Mouse (Mus musculus) neural tube, embryonic 13.5 days (tissue): ENCODE results near the gene Rab30. TPM values are rescaled to one million over a fixed set of nuclear protein-coding genes. Genes with fewer than 3 reads are reported as not detected.

ENCODE experiments used
- ATAC-seq: fragments of 200-750 bp; cut with Nextera tagmentation; 2 replicates; pipeline ENCODE4 v1.8.0; 2017; ENCODE audit warnings: low read depth, mild to moderate bottlenecking, moderate TSS enrichment, moderate library complexity
- H3K27ac ChIP-seq: fragments of 300-500 bp; sonication (generic); replicated peaks from 2 replicates; pipeline ENCODE4 v1.5.1; 2015; ENCODE audit warnings: moderate library complexity, mild to moderate bottlenecking, inconsistent platforms
- H3K27me3 ChIP-seq: fragments of 300-500 bp; sonication (generic); 2 replicates; pipeline ENCODE4 v1.6.1; 2015; ENCODE audit warnings: mild to moderate bottlenecking, inconsistent platforms
- H3K36me3 ChIP-seq: fragments of 300-500 bp; sonication (generic); 2 replicates; pipeline ENCODE4 v1.6.1; 2015; ENCODE audit warnings: mild to moderate bottlenecking, inconsistent platforms
- H3K4me1 ChIP-seq: fragments of 300-500 bp; sonication (generic); replicated peaks from 2 replicates; pipeline ENCODE4 v1.6.1; 2015; ENCODE audit warnings: inconsistent platforms
- H3K4me2 ChIP-seq: fragments of 300-500 bp; sonication (generic); 2 replicates; pipeline ENCODE4 v1.6.1; 2015; ENCODE audit warnings: inconsistent platforms, mild to moderate bottlenecking, moderate library complexity
- H3K4me3 ChIP-seq: fragments of 300-500 bp; sonication (generic); 2 replicates; pipeline ENCODE4 v1.5.1; 2015; ENCODE audit warnings: mild to moderate bottlenecking, inconsistent platforms
- H3K9ac ChIP-seq: fragments of 300-500 bp; sonication (generic); 2 replicates; pipeline ENCODE4 v1.6.1; 2015; ENCODE audit warnings: moderate library complexity, mild to moderate bottlenecking, inconsistent platforms
- H3K9me3 ChIP-seq: fragments of 300-500 bp; sonication (generic); 2 replicates; pipeline ENCODE4 v1.6.1; 2016; ENCODE audit warnings: inconsistent platforms
- WGBS: fragments of 180-500 bp; shearing (Covaris S2); methylation state at CpG from one replicate; pipeline ENCODE4 v1.1.7; 2015; 5-methylcytosine and 5-hydroxymethylcytosine counted together
- polyA plus RNA-seq: library from polyadenylated mRNA; unstranded; fragments of >200 nt; fragmentation: Nextera tagmentation; extraction: Ambion mirVana; gene quantifications from 2 replicates; pipeline ENCODE4 v1.2.1, GENCODE M21; 2015

Rab30 gene
- polyA plus RNA-seq, 1 experiment from 2014 or later = 23.8 TPM

GRCm38 (mm10) chr7:92806512-92807188, 65.2 kb downstream of the Rab30 start:
- H3K9me3 ChIP-seq = no peaks in the 10 kb centered on the region
- peak overlapping the region; percentile 30 for H3K4me2 ChIP-seq
- peak; percentile 42; the same call in 1 of the 2 replicates for ATAC-seq
- H3K4me3 ChIP-seq = no peak overlapping the region
- 43% methylated on average over 15 of the region's 15 CpGs for WGBS
- H3K4me1 ChIP-seq = peaks cover 18% of the 10 kb centered on the region
- H3K9ac ChIP-seq = peak overlapping the region; percentile 31; the same call in 1 of the 2 replicates
- no peaks in the 10 kb centered on the region for H3K36me3 ChIP-seq
- H3K27me3 ChIP-seq = no peaks in the 10 kb centered on the region
- 0 out of 2 replicates have a peak overlapping the region, but pooled peaks have one; percentile 13 for H3K27ac ChIP-seq

GRCm38 (mm10) chr7:92807482-92807881, 66.1 kb downstream of the Rab30 start:
- Histone ChIP-seq H3K4me3 (no peak overlapping the region), H3K9me3 (no peaks in the 10 kb centered on the region), H3K4me2 (no peak overlapping the region), H3K36me3 (no peaks in the 10 kb centered on the region), H3K27me3 (no peaks in the 10 kb centered on the region), H3K27ac (no peak overlapping the region), H3K4me1 (peaks cover 25% of the 10 kb centered on the region), H3K9ac (no peak overlapping the region)
- no peak for ATAC-seq
- WGBS = 77% methylated on average over 4 of the region's 4 CpGs

GRCm38 (mm10) chr7:92811667-92812279, 70.4 kb downstream of the Rab30 start:
- H3K9ac ChIP-seq = no peak overlapping the region
- no peak overlapping the region for H3K4me3 ChIP-seq
- 46% methylated on average over 7 of the region's 7 CpGs for WGBS
- no peaks in the 10 kb centered on the region for H3K9me3 ChIP-seq
- H3K4me1 ChIP-seq = peaks cover 21% of the 10 kb centered on the region
- H3K27ac ChIP-seq = no peak overlapping the region
- H3K36me3 ChIP-seq = no peaks in the 10 kb centered on the region
- ATAC-seq = peak; percentile 69
- H3K4me2 ChIP-seq = no peak overlapping the region
- no peaks in the 10 kb centered on the region for H3K27me3 ChIP-seq

GRCm38 (mm10) chr7:92817242-92817641, 75.8 kb downstream of the Rab30 start:
- Histone ChIP-seq H3K36me3 (no peaks in the 10 kb centered on the region), H3K4me2 (no peak overlapping the region), H3K27me3 (no peaks in the 10 kb centered on the region), H3K4me3 (no peak overlapping the region), H3K9me3 (no peaks in the 10 kb centered on the region), H3K27ac (no peak overlapping the region), H3K9ac (no peak overlapping the region), H3K4me1 (peaks cover 6% of the 10 kb centered on the region)
- ATAC-seq = no peak
- WGBS = 84% methylated on average over 2 of the region's 2 CpGs

GRCm38 (mm10) chr7:92817886-92818285, 76.5 kb downstream of the Rab30 start:
- no peaks in the 10 kb centered on the region for H3K27me3 ChIP-seq
- H3K4me2 ChIP-seq = no peak overlapping the region
- H3K27ac ChIP-seq = no peak overlapping the region
- 88% methylated on average over 9 of the region's 9 CpGs for WGBS
- H3K4me1 ChIP-seq = no peaks in the 10 kb centered on the region
- H3K4me3 ChIP-seq = no peak overlapping the region
- H3K36me3 ChIP-seq = no peaks in the 10 kb centered on the region
- H3K9me3 ChIP-seq = no peaks in the 10 kb centered on the region
- no peak overlapping the region for H3K9ac ChIP-seq
- ATAC-seq = no peak

GRCm38 (mm10) chr7:92819656-92820055, 78.3 kb downstream of the Rab30 start:
- ATAC-seq = no peak
- H3K27me3 ChIP-seq = no peaks in the 10 kb centered on the region
- no peak overlapping the region for H3K4me3 ChIP-seq
- 83% methylated on average over 11 of the region's 11 CpGs for WGBS
- H3K4me1 ChIP-seq = no peaks in the 10 kb centered on the region
- H3K9ac ChIP-seq = no peak overlapping the region
- no peak overlapping the region for H3K4me2 ChIP-seq
- H3K9me3 ChIP-seq = no peaks in the 10 kb centered on the region
- no peaks in the 10 kb centered on the region; the same call in 1 of the 2 replicates for H3K36me3 ChIP-seq
- H3K27ac ChIP-seq = no peak overlapping the region

- no peak overlapping the region for H3K27ac ChIP-seq
- no peak overlapping the region for H3K4me3 ChIP-seq
- no peak overlapping the region for H3K4me2 ChIP-seq
- no peak overlapping the region for H3K9ac ChIP-seq
- no peak for ATAC-seq
- no peaks in the 10 kb centered on the region for H3K27me3 ChIP-seq
- 84% methylated on average over 1 of the region's 1 CpGs for WGBS
- H3K4me1 ChIP-seq = no peaks in the 10 kb centered on the region
- no peaks in the 10 kb centered on the region for H3K9me3 ChIP-seq
- H3K36me3 ChIP-seq = no peaks in the 10 kb centered on the region; the same call in 1 of the 2 replicates
These were observed 79.0 kb downstream of the Rab30 start for GRCm38 (mm10) chr7:92820410-92820809.

GRCm38 (mm10) chr7:92820941-92821465, 79.6 kb downstream of the Rab30 start:
- Histone ChIP-seq H3K9ac (no peak overlapping the region), H3K4me2 (no peak overlapping the region), H3K36me3 (peaks cover 3% of the 10 kb centered on the region; the same call in 1 of the 2 replicates), H3K27me3 (no peaks in the 10 kb centered on the region), H3K4me1 (no peaks in the 10 kb centered on the region), H3K9me3 (no peaks in the 10 kb centered on the region), H3K4me3 (no peak overlapping the region), H3K27ac (no peak overlapping the region)
- WGBS = 87% methylated on average over 7 of the region's 7 CpGs
- ATAC-seq = no peak

GRCm38 (mm10) chr7:92821871-92822270, 80.5 kb downstream of the Rab30 start:
- no peak overlapping the region for H3K4me3 ChIP-seq
- no peak overlapping the region for H3K9ac ChIP-seq
- no peak for ATAC-seq
- H3K27me3 ChIP-seq = no peaks in the 10 kb centered on the region
- H3K36me3 ChIP-seq = peaks cover 3% of the 10 kb centered on the region; the same call in 1 of the 2 replicates
- H3K4me2 ChIP-seq = no peak overlapping the region
- no peaks in the 10 kb centered on the region for H3K4me1 ChIP-seq
- no peaks in the 10 kb centered on the region for H3K9me3 ChIP-seq
- WGBS = 67% methylated on average over 4 of the region's 4 CpGs
- no peak overlapping the region for H3K27ac ChIP-seq

GRCm38 (mm10) chr7:92822409-92823101, 81.2 kb downstream of the Rab30 start:
- Histone ChIP-seq H3K4me1 (no peaks in the 10 kb centered on the region), H3K9ac (no peak overlapping the region), H3K27me3 (no peaks in the 10 kb centered on the region), H3K9me3 (no peaks in the 10 kb centered on the region), H3K4me2 (no peak overlapping the region), H3K4me3 (no peak overlapping the region), H3K36me3 (peaks cover 3% of the 10 kb centered on the region; the same call in 1 of the 2 replicates), H3K27ac (no peak overlapping the region)
- no peak for ATAC-seq
- WGBS = 62% methylated on average over 1 of the region's 1 CpGs

- Histone ChIP-seq H3K27me3 (no peaks in the 10 kb centered on the region), H3K9me3 (no peaks in the 10 kb centered on the region), H3K4me2 (no peak overlapping the region), H3K4me3 (no peak overlapping the region), H3K27ac (no peak overlapping the region), H3K9ac (no peak overlapping the region), H3K4me1 (no peaks in the 10 kb centered on the region), H3K36me3 (peaks cover 8% of the 10 kb centered on the region)
- ATAC-seq = no peak
- WGBS = 91% methylated on average over 3 of the region's 3 CpGs
These were observed 84.8 kb downstream of the Rab30 start for GRCm38 (mm10) chr7:92826248-92826647.

GRCm38 (mm10) chr7:92827981-92828380, 86.6 kb downstream of the Rab30 start:
- 60% methylated on average over 3 of the region's 3 CpGs for whole genome bisulfite sequencing
- Histone ChIP-seq H3K4me2 (no peak overlapping the region), H3K4me1 (no peaks in the 10 kb centered on the region), H3K9me3 (no peaks in the 10 kb centered on the region), H3K27ac (no peak overlapping the region), H3K27me3 (no peaks in the 10 kb centered on the region), H3K9ac (no peak overlapping the region), H3K36me3 (peaks cover 17% of the 10 kb centered on the region), H3K4me3 (no peak overlapping the region)
- no peak for ATAC-seq
